Mouse (Mus musculus) CD4-positive, CD25-positive, alpha-beta regulatory T cell, adult 2 months (primary cell): ENCODE data around the gene Ssx2ip.
"Not testable (repeated sequence)": the region's sequence is repeated elsewhere in the genome, so short reads cannot be mapped to it uniquely, and the experiment has no call there.

Experiments
- DNase-seq: peaks from one replicate; pipeline ENCODE4 v3.0.0-alpha.2; 2012; ENCODE audit warnings: low read depth, low spot score

The Ssx2ip gene

DNA sequence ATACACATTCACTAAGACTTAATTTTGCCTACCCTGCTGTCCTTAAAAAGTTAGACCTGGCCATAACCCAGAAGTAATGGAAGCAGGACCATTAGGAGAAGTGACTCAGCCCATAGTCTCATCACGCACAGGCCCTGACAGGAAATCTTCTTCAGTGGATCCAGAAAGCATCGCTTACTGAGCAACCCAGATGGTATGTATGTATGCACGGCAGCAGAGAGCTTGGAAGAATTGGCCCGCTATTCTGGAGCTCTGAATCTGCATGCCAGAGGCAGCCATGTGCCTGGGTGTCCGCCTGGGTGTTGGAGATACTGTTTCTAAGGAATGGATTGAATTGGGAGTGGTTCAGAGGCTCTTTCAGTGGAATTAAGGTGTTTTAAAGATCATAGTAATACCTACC, 5.2 kb upstream of the Ssx2ip start:
- no peak for DNase-seq

DNA sequence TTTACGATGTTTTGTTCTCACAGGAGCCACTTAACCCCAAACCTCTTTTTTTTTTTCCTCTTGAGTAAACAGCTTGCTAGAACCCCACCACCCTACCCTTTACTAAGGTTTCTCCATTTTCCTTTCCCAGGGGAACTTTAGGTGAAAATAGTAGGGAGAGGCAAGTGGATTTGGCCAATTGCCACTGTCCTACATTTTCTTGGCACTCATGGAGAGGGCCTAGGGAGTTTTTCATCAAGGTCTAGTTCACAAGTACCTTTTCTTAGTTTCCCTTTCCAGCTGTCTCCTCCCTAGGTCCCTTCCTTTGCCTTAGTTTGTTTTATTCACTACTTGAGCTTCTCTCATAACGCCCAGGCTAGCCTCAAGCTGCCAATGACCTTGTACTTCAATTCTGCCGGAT, 672 bp upstream of the Ssx2ip start:
- DNase-seq, result no peak

GRCm38 (mm10) chr3:146405213-146406006, 968 bp downstream of the Ssx2ip start:
- DNase-seq, result no peak

GRCm38 (mm10) chr3:146406007-146406341, 1.5 kb downstream of the Ssx2ip start:
- no peak for DNase-seq

DNA sequence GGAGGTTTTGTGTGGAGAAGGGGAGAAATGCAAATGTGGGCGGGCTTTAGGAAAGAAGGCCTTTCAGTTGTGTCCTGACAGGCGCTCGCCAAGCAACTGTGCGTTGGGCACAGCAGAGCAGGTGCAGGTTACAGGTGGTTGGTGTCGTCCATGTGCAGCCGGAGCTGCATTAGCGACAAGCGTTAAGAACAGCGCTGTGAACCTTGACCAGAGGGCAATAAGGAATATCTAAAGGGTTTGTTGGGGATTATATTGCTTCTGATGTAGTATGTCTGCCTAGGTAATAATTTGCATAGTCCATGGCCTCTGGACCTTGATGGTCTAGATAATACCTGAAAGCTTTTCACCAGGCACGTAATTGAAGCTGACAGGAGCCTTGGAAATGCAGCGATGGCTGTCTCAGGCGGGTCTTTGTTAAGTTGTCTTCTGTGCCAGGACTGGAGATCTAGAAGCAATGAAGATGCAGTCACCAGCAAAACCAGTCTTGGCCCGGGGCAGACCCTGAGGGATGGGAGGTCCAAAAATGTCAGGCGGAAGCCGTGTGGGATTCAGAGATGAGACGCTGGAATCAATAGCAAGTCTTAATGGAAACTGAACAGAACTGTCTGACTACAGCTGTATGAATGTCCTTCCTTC, 2.8 kb downstream of the Ssx2ip start:
- no peak for DNase-seq

GRCm38 (mm10) chr3:146410114-146410513, 5.7 kb downstream of the Ssx2ip start:
- no peak for DNase-seq

- DNase-seq, result no peak
Measured at GRCm38 (mm10) chr3:146412008-146412407, 7.6 kb downstream of the Ssx2ip start.

GRCm38 (mm10) chr3:146412480-146412879, 8.0 kb downstream of the Ssx2ip start:
- no peak for DNase-seq

DNA sequence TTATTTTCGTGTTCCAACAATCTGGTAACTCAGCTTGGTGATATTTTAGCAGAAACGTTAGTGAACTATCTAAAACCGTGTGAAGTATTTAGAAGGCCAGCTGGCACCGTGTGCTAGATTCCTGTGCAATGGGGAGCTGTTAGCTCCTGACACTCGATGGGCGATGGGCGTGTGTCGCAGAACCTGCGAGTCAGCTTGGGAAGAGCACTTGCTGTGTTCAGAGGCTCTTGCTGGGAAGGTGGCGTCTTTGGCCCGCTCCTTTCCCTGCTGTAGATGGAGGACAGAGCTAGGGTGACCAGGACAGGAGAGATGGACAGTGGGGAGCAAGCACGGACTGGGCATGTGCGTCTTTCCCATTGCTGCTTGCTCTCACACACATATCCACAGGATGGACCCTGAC, 8.6 kb downstream of the Ssx2ip start:
- DNase-seq, result no peak

DNA sequence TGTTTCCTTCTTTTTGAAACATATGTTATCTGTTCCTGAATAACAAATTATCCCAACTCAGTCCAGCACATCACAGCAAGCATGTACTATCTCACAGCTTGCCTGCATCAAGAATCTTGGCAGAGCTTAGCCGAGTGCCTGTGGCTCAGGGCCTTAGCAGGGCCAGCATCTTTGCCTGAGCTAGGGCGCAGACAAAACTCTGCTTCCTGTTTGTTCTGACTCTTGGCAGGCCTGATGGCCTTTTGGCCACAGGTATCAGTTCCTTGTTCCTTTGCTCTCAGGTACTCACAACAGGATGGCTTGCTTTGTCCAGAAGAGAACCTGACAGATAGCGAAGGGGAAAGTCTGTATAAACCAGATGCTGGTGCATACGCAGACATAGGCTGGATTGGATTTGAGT, 9.6 kb downstream of the Ssx2ip start:
- DNase-seq, result no peak

DNA sequence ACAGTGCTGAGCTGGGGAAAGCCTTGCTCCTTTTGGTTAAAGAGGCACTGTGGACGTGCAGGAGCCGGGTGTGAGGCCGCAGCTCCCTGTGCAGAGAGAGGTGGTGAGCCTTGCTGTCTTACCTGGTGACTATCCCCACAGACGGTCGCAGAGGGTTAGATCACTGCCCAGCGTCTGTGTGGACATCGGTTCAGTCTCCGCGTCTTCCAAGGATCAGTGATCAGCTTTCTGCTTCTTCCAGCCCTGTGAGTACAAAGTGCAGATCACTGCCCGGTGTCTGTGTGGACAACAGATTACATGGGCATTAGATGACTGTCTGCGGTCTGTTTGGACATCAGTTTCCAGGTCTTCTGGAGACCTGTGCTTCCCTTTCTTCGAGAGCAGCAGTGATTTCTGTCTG, 10.1 kb downstream of the Ssx2ip start:
- DNase-seq, result no peak

DNA sequence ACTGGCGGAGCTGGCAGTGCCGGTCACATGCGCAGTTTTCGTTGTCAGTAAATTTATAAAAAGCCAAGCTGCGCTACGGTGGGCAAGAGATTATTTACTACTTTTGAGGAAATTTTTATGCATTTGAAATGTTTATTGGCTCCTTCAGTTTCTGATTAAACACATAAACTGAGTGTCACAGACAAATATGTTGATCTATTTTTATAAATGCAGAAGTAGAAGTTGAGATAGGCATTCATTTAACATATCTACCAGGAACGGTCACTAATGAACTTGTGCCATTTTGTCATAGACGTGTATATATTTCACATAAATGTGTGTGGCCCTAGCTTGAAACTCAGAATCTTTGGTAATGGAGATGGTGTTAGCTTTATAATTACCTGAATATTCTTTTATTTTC, 13.4 kb downstream of the Ssx2ip start:
- no peak for DNase-seq

- no peak for DNase-seq
Measured at GRCm38 (mm10) chr3:146418901-146419300, 14.5 kb downstream of the Ssx2ip start.

DNA sequence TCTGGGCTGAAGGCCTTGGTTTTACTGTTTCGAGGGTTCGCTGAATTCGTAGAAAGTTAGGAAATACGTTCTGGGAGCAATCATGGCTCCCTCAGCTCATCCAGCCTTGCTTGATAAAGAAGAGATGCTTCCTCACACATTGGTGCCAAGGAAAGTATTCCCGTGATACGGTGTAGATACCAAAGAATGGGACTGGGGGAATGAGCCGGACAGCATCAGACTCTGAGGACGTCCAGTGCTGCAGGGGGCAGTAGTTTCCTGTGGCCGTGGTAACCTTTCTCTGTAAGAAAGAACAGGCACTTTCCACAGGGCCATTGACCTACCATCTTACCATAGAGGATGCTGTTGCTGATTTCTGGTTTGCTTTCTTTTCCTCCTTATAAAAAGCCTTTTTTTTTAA, 15.1 kb downstream of the Ssx2ip start:
- DNase-seq, result no peak

DNA sequence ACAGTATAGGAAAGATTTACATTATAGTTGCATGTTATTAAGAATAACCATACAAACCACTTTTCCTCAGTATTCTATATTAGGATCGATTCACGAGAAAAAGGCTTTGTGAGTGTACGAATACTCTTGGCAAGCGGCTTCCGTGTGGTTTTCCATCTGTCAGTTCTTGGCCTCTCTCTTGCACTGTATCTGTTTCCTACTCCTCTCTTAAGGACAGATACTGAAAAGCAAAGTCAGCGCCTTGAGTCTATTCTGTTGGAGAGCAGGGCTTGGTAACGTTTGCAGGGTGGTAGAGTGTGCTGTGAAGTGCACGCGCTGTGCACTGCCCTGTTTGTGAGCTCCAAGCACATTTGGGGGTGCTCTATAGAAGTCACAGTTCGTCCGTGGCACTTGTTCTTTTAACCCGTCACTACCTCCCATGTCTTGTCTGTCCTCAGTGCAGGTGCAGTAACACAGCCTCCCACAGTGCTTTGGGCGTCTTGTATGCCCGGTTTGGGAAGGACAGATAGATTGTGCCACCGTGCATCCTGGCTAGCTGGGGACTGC, 15.6 kb downstream of the Ssx2ip start:
- no peak for DNase-seq

DNA sequence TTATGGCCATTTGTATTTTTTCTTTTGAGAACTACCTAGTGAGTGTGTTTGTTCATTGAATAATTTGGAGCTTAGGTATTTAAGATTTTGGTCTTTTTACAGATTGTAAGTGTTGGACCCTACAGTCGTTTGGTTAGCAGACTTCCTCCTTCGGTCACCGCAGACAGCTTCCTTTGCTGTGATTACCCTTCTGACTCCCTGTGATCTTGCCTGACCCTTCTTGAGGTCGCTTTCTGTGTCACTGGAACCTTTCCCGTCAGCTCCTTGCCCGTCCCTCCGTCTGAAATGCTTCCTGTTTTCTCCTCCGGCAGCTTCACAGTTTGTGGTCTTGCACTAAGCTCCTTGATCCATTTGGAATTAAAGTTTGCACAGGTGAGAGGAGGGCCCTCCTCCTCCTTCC, 17.3 kb downstream of the Ssx2ip start:
- peak; percentile 18 for DNase-seq

GRCm38 (mm10) chr3:146423710-146424109, 19.3 kb downstream of the Ssx2ip start:
- DNase-seq, result peak; percentile 33

DNA sequence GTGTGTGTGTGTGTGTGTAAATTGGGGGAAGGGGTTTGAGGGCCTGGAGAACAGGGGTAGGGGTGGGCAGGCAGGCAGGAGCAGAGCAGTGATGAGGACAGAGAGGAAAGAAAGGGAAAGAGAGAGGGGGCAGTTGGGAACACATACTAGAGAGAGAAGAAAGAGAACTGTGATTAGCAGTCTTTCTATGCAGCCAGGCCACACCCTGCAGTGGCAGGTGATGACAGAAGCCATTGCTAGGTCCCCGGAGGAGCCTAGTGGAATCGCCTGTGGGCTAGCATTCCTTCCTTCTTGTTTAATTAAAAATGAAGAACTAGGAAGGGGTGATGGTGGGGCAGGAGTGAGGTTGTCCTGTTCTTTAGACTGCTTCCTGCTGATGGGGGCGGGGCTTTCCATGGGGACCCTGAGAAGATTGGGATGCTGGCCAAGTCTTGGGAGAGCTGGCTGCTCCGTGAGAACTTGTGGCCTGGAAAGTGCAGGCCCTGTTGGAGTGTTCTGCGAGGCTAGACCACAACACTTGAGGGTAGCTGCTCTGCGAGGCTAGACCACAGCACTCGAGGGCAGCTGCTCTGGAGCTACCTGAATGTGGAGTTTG, 20.0 kb downstream of the Ssx2ip start:
- DNase-seq, result no peak

GRCm38 (mm10) chr3:146425902-146426301, 21.5 kb downstream of the Ssx2ip start:
- no peak for DNase-seq

DNA sequence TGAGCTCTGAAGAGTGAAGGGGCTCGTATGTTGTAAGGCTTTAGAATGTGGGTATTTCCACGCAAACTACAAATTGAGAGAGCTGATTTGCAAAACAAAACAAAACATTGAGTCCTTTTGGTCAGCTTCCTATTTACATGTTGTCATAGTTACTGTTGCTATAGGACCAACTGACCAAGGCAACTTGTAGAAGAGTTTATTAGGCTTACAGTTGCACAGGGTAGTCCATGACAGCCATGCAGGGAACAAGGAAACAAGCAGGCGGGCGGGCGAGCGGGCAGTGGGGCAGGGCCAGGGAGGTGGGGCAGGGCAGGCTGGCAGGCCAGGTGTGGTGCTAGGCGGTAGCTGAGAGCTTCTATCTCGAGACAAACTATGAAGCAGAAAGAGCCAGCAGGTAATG, 22.0 kb downstream of the Ssx2ip start:
- DNase-seq, result no peak

DNA sequence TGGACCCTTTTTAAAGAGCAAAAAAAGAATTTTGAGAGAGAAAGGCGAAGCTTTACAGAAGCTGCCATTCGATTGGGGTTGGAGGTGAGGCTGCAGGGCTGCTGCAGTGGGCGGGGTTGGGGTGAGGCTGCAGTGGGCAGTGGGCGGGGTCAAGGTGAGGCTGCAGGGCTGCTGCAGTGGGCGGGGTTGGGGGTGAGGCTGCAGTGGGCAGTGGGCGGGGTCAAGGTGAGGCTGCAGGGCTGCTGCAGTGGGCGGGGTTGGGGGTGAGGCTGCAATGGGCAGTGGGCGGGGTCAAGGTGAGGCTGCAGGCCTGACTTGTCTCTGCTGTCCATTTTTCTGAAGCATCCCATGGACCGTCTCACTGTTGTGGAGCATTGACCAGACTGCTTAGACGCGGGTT, 28.6 kb downstream of the Ssx2ip start:
- not testable (repeated sequence) for DNase-seq

DNA sequence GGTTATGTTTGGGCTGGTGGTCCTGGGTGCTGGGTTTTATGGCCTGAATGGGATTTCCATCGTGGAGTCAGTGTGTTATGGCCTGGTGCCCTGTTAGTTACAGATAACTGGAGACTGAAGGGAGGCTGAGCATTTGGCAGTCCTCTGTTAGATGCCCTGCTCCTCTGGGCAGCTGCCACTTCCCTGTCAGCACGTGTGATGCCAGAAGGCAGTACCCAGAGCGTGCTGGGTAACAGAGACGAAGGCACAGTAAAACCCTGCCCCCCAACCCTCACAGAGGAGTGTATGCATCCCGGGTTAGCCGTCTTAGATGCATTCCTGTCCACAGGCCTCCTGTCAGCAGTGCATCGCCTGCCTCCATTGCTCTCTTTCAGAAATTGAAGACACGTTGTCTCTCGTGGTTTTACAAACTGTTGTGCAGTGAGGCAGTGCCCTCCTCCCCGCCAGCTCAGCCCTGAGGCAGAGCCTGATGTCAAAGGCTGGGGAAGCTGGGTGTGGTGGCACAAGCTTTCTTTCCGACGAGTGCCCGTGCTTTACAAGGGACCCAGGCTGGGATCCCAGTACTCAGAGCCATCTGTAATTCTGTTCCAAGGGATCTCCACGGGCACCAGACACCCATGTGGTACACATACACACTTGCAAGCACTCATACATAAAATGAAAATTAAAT, 29.4 kb downstream of the Ssx2ip start:
- DNase-seq, result no peak
